Mouse (Mus musculus) T-helper 17 cell (primary cell): ENCODE data around the gene Gm6465.
"Not testable (repeated sequence)": the region's sequence is repeated elsewhere in the genome, so short reads cannot be mapped to it uniquely, and the experiment has no call there.

ENCODE experiments used
- in situ Hi-C, 2 experiments: fragments of 300-600 bp; cut with MboI, MseI; formaldehyde crosslinking; loops; 1 replicate in 1 of 2; 2 replicates in 1 of 2; pipeline ENCODE4 v1.15.1; 2025; ENCODE audit warnings: high pct_unique_total_duplicates in 2 of 2

The Gm6465 gene

GRCm38 (mm10) chr5:11845239-11845638 lies at the start of gene Gm6465:
Gene Gm6465 (plus strand): TSS chr5:11845539.
- in situ Hi-C loops: not testable (repeated sequence)

DNA sequence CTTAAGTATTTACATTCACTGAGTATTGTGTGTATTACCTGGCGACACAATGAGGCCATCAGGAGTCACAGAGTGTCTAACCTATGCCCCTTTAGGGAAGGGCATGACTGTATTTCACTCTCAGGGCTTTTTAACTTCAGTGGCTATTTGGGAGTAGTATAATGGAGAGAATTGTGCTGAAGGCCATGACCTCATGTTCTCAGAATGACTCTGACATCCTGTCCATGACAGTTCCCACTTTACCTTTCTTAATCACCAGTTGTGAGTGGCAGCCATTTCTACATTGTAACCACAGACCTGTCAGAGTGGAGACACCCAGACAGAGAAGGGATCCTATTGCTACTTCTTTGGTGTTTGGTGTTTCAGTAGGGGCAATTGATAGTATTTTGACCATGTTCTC lies 485 bp downstream of the Gm6465 start:
- in situ Hi-C loops: not testable (repeated sequence)

GRCm38 (mm10) chr5:11857909-11858308 lies 12.6 kb downstream of the Gm6465 start:
- in situ Hi-C loops: loop anchor here (5.0 to 10.0 kb wide), 4 partner anchors 256 to 811 kb away; no protein-coding TSS in a partner anchor
